ENCODE assay signal across 11 mouse cellular contexts in the genomic region with DNA sequence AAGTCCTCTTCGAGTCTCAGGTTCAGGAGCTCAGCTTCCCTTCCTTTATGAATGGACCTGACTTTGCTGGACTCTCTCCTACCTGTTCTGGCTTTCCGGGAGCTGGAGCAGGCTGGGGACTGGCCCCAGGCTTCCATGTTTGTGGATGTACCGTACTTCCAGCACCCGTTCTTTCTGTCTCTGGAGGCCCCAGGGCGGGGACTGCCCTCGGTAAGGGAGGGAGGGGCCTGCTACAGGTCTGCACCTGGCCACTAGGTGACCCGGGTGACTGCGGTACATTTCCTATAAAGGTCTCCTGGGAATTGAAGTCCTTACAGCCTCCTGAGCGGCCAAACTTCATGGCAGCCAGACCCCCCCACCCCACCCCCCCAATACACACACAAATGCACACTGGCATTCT. TPM values are rescaled to one million over a fixed set of nuclear protein-coding genes. Genes with fewer than 3 reads are reported as not detected.
A peak's percentile ranks its signal among the peaks of the same experiment; 100 is the strongest.
DNase-seq lines count a peak whose midpoint lies in the region; ATAC-seq and TF ChIP-seq lines count a peak whose summit lies in the region.
"Had no signal": no experiment of that assay in that cellular context is flagged by ENCODE, and none has a peak within 500 bp of the region (broad histone marks: within the 10 kb centered on the region; RNA-seq: fewer than 3 reads in every experiment).

Gene Tmc4, minus strand, starts transcription at position 212 of the 400 bp plus-strand sequence.

- peak within 1 kb of the TSS; percentile 37 for H3K9ac ChIP-seq in kidney, embryonic 16.5 days (replicated peaks; ENCODE audit: low read length)
- no peak within 1 kb of the TSS for H3K9ac ChIP-seq in forebrain, embryonic 15.5 days (replicated peaks)
- H3K9ac ChIP-seq in midbrain, postnatal 0 days (replicated peaks; ENCODE audit: low read length, poor library complexity, severe bottlenecking), result no peak within 1 kb of the TSS

- 39% methylated on average over 9 of the region's 9 CpGs for WGBS in kidney, embryonic 16.5 days
- 50% methylated on average over 9 of the region's 9 CpGs for WGBS in forebrain, embryonic 15.5 days
- WGBS in midbrain, postnatal 0 days, result 55% methylated on average over 9 of the region's 9 CpGs

- 0 out of 2 replicates have a peak within 1 kb of the TSS, but pooled peaks have one; percentile 38 for H3K27ac ChIP-seq in kidney, embryonic 16.5 days (ENCODE audit: low read length)
- H3K27ac ChIP-seq in forebrain, embryonic 15.5 days (replicated peaks), result no peak within 1 kb of the TSS
- H3K27ac ChIP-seq in midbrain, postnatal 0 days (ENCODE audit: low read depth, low read length), result no peak within 1 kb of the TSS

- no peaks in the 10 kb centered on the region for H3K9me3 ChIP-seq in kidney, embryonic 16.5 days (ENCODE audit: low read length)
- no peaks in the 10 kb centered on the region for H3K9me3 ChIP-seq in forebrain, embryonic 15.5 days
- H3K9me3 ChIP-seq in midbrain, postnatal 0 days (ENCODE audit: low read length), result no peaks in the 10 kb centered on the region

- H3K4me1 ChIP-seq in kidney, embryonic 16.5 days (ENCODE audit: insufficient read depth, low read length), result no peaks in the 10 kb centered on the region
- no peaks in the 10 kb centered on the region for H3K4me1 ChIP-seq in forebrain, embryonic 15.5 days
- no peaks in the 10 kb centered on the region for H3K4me1 ChIP-seq in midbrain, postnatal 0 days (ENCODE audit: insufficient read depth, low read length)

- DNase-seq in adrenal gland, adult 18-20 months (ENCODE audit: low spot score in 2 of 2), result no peak
- no peak for DNase-seq in adrenal gland, postnatal 14 days
- no peak for DNase-seq in brain, embryonic 14.5 days (ENCODE audit: low read depth)
- peak; percentile 80 for DNase-seq in lung, postnatal 36 days
- no peak for DNase-seq in frontal cortex, postnatal 14 days (ENCODE audit: low spot score in 2 of 2)
- DNase-seq in midbrain, postnatal 0 days (ENCODE audit: low spot score), result no peak
- DNase-seq: cerebellum, adult 8-10 months; heart, postnatal 4 days had no signal

- H3K4me3 ChIP-seq in kidney, embryonic 16.5 days (ENCODE audit: low read length), result peak within 1 kb of the TSS; percentile 35
- no peak within 1 kb of the TSS for H3K4me3 ChIP-seq in forebrain, embryonic 15.5 days
- no peak within 1 kb of the TSS for H3K4me3 ChIP-seq in midbrain, postnatal 0 days (ENCODE audit: low read depth, low read length)

- 0 out of 2 replicates have a peak, but pooled peaks cover 8% of the 10 kb centered on the region for H3K36me3 ChIP-seq in kidney, embryonic 16.5 days (ENCODE audit: insufficient read depth, low read length)
- peaks cover 7% of the 10 kb centered on the region; the same call in 1 of the 2 replicates for H3K36me3 ChIP-seq in forebrain, embryonic 15.5 days
- peaks cover 8% of the 10 kb centered on the region; the same call in 1 of the 2 replicates for H3K36me3 ChIP-seq in midbrain, postnatal 0 days (ENCODE audit: insufficient read depth, low read length)

- no peak for TF ChIP-seq CTCF in brain, embryonic 14.5 days (IDR thresholded peaks at IDR 0.05; ENCODE audit: borderline replicate concordance, extremely low read depth, insufficient read depth, insufficient read length)
- TF ChIP-seq CTCF in midbrain, postnatal 0 days (IDR thresholded peaks at IDR 0.05), result no peak

- ATAC-seq in kidney, embryonic 16.5 days (ENCODE audit: low FRiP score, low TSS enrichment), result 0 out of 2 replicates have a peak, but pooled peaks have one; percentile 32
- ATAC-seq in forebrain, embryonic 15.5 days (replicated peaks), result no peak
- ATAC-seq in midbrain, postnatal 0 days (ENCODE audit: low FRiP score), result no peak

- peak within 1 kb of the TSS; percentile 34 for H3K4me2 ChIP-seq in kidney, embryonic 16.5 days (replicated peaks; ENCODE audit: low read depth, low read length)
- no peak within 1 kb of the TSS for H3K4me2 ChIP-seq in forebrain, embryonic 15.5 days (replicated peaks)
- no peak within 1 kb of the TSS for H3K4me2 ChIP-seq in midbrain, postnatal 0 days (ENCODE audit: low read depth, low read length, poor library complexity, severe bottlenecking)
- H3K4me2 ChIP-seq: midbrain, embryonic 11.5 days had no signal

- H3K27me3 ChIP-seq in kidney, embryonic 16.5 days (ENCODE audit: insufficient read depth, low read length), result no peaks in the 10 kb centered on the region
- H3K27me3 ChIP-seq in forebrain, embryonic 15.5 days, result no peaks in the 10 kb centered on the region
- no peaks in the 10 kb centered on the region for H3K27me3 ChIP-seq in midbrain, postnatal 0 days (ENCODE audit: insufficient read depth, low read length)

- TF ChIP-seq POLR2A in brain, embryonic 14.5 days (IDR thresholded peaks at IDR 0.05; ENCODE audit: borderline replicate concordance, extremely low read depth, insufficient read depth, insufficient read length, poor library complexity, severe bottlenecking), result no peak

RNA-seq across cellular contexts. Expression of gene Tmc4, which starts in this region (rescaled TPM):
- total RNA-seq in adrenal gland, adult 18-20 months (2021), result 10 to 100 TPM; 11.0 to 12.9 TPM
- 5.6 and 6.9 TPM in 2 replicates for total RNA-seq in adrenal gland, postnatal 14 days (2021)
- polyA plus RNA-seq in brain, embryonic 14.5 days (2012; rRNA removed), result 13.7 and 14.1 TPM in 2 replicates
- 25.3 and 29.1 TPM in 2 replicates for polyA plus RNA-seq in kidney, embryonic 16.5 days (2015; fragmentation: Nextera tagmentation; extraction: Ambion mirVana)
- 2.6 and 3.1 TPM in 2 replicates for polyA plus RNA-seq in forebrain, embryonic 15.5 days (2015; fragmentation: Nextera tagmentation; extraction: Ambion mirVana)
- 4.0 and 8.2 TPM in 2 replicates for total RNA-seq in midbrain, postnatal 0 days (2014; rRNA removed)
- polyA plus RNA-seq in midbrain, postnatal 0 days (2015; fragmentation: Nextera tagmentation; extraction: Ambion mirVana), result 3.7 and 4.2 TPM in 2 replicates
